Mouse (Mus musculus): Measurements from ENCODE around the gene Msrb3.

Msrb3 gene

DNA sequence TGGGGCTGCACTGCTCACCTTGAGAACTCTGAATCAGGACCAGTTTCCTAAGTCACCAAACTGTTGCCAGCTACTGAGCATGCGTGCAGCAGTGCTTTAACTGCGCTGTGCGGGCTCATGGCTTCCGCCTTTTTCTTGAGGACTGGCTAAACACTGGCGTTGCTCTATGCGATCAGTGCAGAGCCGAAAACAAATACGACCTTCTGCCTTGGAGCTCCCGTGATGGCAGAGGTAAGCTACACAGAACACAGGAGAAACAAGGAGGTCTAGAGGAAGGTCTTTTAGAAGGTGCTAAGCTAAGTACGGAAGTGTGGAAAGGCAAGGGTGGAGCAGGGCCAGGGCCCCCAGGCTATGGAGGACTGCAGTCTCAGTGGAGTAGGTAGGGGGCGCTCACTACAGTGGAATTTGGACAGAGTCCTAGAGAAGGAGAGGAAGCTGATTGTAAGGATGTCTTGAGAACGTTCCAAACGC is 41.3 kb downstream of the Msrb3 start:
- no peak for DNase-seq

DNA sequence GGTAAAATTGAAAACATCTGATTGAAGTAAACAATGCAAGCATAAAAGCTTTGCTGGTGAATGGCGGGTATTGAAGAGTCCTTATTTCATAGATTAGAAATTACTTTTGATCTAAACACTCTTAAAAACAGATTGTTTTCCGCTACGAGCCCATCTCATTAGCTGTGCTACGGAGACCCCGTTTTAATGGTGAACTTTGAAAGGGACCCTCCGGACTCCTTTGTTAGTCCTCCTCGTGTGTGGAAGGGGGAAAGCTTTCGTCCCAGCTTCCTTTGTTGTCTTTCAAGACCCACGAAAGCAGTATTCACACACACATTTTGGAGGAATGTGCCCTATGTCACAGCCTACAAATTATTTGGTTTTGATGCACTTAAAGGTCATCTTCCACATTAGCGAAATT is 44.6 kb downstream of the Msrb3 start:
- no peak for DNase-seq

DNA sequence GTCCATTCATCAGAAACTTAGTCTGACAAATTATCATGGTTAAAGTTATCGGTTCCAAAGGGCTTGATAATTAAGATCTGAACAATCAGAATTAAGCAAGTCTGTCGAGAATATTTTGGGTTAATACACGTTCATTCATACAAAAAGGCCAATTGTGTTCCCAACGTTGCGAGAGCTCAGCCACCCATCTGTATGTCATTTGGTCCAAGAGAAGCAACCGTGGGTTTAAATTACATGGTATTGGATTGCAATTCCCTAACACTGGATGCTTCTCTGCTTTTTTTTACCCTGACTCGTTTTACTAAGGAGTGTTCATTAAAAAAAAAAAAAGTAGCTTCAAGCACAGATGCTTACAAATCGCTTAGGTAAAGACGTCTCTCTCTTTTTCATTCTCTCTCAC is 45.1 kb downstream of the Msrb3 start:
- DNase-seq: no peak

DNA sequence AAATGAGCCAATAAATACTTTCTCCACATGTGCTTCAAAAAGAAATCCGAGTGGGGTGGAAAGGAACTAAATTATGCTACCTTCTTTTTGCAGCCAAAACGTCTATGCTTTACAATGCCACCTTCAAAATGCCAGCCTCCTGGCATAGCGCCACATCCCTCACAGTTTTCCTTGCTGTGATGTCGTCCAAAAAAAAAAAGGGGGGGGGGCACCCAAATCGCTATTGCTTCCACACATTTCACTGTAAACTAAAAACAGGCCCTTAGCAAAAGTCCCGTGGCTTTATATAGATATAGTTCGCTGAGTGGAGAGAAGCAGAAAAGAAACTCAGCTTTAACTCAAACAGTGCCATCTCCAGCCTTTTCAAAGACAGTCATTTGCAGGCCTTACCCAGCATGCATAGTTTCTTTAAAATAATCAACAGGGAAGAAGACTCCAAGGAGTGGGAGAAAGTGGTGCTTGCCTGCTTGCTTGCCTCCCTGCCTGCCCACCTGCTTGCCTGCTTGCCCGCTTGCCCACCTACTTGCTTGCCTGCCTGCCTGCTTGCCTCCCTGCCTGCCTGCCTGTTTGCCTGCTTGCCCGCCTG is 47.6 kb downstream of the Msrb3 start:
- DNase-seq: no peak

DNA sequence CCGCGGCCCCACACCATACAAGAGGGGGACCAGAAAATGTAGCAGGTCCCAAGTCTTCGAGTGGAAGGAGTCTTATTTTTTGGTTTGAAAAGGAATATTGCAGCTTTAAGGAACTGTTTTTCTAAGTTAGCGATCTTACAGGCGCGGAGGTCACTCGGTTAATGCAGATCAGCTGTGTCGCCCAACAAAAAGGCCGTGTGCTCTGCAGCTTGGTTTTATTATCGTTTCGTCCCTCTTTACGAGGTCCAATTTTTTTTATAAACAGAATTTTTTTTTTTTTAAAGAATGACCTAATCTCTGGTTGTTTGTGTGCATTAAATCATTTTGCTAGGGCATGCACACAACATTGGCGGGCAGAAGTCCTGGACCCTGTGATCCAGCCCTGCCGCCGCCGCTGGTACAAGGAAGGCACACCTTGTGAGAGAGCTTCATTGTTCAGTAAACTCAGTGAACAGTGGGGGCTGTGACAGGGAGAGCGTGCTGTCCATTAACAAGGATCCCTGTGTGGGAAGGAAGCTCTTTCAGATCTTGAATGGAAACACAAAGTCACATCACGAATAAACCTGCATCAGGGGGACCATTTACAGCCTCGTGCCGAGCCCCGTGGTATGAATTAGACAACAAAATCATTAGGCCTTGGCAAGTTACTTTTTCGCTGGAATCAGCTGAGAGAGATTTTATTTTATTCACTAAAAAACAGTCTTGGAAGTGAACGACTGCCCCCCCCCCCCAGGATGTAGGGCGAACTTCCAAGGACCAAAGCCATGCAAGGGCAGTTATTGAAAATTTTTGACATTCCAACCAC is 48.3 kb downstream of the Msrb3 start:
- no peak for DNase-seq

DNA sequence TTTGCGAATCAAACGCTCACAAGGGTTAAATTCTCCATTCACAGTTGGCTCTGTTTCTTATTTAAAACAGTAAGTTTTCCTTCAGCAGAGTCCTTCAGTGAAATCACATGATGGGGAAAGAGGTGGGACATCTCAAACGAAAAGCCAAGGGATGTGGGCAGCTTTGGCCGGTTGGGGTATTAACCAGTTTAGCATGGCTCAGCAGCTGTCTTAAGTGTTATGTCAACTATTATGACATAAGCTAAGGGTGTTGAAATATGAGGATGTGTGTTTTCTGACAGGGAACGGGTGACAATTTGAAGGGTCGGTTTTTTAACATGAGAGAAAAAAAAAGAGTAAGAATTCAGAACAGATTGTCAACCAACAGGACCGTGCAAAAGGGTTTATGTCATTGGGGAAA is 50.2 kb downstream of the Msrb3 start:
- DNase-seq: no peak

DNA sequence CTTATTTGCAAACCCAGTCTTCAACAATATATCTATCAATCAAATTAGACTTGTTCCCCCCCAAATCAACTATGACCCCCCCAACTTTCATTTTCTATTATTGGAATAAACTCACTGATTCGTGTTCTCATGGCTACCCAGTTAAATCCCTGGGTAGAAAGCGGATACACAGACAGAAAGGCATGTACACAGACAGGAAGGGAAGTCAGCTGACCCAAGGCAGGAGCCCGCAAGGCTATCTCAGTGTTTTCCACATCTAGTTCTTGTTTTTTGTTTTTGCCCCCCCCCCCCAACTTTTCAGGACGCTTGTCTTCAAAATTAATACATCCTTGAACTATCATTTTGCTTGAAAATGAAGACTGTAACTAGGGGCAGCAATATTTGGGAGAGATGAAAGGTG is 51.1 kb downstream of the Msrb3 start:
- no peak for DNase-seq

DNA sequence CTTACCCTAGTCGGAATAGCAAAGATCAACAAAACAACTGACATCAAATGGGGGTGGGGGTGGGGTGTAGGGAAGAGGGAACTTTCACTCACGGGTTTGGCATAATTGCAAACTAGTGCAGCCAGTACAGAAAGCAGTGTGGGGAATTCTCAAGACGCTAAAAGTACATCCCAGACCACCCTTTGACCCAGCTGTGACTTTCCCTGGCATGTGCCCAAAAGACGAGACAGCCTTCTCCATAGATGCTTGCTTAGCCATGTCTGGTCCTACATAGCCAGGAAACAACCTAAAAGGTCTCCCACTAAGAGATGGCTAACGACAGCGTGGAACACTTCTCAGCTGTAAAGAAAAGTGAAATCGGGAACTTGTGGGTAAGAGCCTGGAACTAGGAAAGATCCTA is 58.9 kb downstream of the Msrb3 start:
- no peak for DNase-seq

DNA sequence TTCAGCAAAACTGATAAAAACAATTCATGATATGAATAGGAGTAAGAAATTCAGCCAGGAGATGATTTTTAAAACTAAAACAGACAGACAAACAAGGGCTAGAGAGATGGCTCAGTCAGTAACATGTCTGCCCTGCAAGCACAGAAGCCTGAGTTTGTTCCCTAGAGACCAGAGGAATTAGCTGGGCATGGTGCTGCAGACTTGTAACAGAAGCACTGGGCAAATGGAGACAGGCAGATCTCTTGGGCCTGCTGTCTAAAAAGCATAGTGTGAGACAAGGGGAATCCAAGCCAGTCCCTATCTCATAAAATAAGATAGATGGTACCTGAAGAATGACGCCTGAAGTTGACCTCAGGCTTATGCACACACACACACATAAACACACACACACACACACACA is 64.4 kb downstream of the Msrb3 start:
- no peak for DNase-seq

DNA sequence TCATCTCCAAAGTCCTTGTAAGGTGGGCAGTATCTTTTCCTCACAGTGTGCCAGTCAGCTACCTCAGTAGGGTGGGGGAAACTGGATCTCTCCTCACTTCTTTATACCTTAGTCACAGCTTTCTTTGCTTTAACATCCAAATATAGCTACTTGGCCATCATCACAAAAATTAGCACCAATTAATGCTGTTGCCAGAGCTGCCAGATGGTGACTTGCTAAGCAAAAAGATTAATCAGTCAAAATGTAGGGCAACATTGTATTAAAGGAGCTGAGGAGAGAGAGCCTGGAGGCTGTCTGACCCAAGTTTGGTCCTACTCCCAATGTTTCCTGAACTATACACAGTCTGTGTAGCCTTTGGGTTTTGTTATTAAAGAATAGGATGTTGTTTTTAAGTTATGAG is 65.1 kb downstream of the Msrb3 start:
- DNase-seq: peak; percentile 20

DNA sequence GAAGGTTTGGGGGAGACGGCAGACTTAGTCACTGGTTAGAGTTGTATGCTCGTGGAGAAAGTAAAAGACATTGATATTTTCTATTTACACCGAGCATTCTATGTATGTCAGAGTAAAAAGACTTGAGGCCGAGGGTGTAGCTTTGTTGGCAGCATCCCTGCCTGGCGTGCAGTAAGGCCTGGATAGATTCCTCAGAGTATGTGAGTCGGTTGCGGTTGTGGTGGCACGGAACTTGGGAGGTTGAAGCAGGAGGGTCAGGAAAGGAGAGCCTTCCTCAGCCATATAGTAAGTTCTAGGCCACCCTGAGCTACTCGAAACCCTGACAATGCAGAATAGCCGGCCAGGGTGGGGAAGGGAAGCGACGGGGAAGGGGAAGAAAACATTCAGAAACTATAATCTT is 71.1 kb downstream of the Msrb3 start:
- DNase-seq: no peak

DNA sequence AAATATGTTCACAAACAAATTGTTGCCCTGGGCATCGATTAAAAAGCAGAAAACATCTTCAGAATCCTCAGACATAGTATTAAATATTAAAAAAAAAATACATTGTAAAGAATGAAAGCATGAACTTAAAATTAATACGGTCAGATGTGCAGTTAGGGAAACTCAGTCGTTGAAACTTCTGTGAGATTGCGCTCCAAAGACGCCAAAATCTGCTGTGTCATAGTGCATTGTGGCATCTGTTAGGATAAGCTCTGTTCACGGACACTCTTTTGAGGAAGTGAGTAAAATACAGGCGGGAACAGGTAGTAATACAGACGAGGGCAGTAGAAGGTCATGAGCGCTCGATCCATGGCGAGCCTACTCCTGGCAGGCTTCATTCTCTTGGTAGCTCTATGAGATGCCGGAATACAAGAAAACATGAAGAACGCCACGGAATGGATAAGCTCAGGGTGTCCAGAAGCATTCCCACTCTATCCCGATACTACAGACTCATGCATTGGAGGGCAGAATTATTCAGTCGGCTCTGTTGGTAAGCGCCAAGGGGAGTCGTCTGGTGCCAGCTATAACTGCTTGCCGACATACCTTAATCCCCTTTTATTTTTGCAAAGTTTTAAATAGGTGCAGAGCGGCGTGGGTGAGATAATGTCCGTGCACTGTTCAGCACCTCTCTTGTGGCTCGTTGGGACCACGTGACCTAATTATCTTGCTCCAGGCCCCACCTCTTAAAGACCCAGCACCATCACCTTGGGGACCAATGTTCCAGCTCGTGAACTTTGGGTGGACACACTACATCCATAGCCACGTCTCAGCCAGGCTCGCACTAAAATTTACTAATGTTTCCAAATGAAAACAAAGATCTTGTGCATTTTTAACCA is 71.9 kb downstream of the Msrb3 start:
- DNase-seq: no peak

DNA sequence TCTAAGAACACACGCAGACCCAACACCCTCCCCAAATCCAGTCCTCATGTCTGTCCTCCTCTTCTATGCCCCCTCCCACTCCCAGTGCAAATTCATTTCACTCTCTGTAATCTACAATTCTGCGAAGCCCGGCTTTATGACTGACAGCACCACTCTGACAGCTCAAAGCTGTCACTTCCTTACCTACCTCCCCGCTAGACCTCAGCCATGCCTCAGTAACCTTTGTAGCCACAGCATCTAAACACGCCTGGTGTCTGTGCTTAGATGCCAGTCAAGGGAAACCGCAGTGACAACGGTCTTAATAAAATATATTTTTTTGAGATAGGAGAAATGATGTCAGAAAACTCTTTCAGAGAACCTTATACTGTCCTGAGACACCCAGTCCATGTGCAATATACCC is 72.5 kb downstream of the Msrb3 start:
- no peak for DNase-seq

DNA sequence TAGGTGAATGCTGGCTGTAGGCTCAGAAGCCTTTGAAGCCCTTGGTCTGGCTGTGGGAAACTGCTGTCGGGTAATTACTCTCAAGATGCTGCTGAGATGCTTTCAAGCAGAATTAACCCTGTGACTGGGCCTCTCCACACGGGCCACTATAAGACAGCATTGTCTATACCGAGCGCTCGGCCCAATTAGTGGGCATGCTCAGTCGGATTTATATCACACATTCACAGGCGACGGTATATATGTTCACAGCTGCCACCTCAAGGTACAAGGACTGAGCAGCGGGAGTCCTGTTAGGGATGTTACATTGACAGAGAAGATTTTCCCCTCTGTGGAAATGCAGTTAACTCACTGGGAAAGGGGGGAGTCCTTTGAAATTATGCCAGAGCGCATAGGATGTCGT is 73.3 kb downstream of the Msrb3 start:
- no peak for DNase-seq

DNA sequence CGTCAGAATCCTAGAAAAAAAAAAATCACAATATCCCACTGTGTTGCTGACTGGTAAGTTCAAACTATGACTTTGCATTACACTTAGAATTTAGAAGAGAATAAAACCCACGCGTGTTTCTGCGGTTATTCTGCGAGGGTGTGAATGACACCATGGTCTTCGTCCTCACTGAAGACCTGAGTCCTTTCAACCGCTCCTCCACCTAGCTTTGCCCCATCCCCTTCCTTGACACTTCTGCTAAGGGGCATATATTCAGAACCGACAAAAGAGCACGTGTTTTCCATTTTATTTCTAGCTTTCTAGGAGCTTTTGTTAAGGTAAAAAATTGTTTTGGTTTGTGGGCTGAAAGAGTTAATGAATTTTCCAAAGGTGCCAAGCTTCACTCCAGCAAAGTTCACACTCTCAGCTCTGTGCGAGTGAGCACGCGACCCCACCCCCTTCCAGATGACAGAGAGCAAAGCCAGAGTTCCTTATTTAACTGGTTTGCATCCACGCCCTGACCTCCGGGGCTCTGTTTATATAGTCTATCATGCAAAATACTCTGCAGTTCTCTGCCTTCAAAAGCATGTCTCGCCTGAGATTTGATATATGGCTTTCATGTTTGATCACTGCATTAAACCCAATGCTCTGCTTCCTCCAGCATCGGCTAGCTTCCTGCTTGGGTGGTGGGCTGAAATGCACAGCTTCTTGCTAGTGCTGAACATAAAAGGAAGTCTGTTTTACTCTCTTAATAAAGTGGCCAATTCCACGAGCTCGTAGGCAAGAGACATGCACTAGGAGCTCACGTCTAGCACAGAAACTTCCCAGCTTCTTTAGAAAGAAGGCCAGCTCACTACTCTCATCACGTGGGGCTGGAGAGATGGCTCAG is 77.2 kb downstream of the Msrb3 start:
- no peak for DNase-seq

DNA sequence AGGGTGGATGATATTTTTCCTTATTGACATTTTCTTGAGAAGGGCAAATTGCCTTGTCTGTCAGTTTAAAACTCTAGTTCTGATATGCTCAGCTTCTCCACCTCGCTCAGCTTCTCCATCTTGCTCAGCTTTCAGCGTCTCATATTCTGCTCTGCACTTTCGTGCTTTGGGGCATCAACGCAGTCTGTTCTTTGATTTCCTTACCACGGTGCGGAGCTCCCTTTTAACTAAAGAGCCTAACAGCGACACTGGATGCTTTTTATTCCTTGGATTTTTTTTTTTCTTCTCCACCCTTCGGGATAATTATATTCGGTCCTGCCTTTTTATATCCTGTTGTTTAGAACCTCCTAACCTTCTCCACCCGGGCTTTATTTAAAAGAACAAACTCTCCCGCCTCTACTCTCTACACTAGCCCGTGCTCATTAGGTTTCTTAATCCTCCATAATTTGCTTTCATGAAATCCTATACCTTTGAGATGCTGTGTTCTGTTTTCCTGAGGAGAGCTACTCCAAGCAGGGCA is 78.1 kb downstream of the Msrb3 start:
- no peak for DNase-seq

DNA sequence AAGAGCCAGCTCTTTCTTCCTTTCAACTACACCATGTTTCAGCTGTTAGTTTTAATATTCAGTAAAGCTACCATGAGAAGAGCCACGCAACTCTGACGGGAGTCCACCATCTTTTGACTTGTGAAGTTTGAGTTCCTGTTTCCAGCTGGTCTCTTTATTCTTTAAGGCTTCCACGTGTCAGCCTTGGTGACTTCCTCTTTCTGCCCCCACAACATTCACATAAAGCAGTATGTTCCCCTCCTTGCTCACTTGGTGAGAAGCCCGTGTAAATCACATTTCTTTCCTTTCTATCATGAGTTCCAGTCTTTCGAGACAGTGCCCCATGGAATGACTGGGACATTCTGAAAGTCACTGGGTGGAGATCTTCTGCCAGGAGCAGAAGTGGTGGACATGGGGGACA is 83.6 kb downstream of the Msrb3 start:
- no peak for DNase-seq

DNA sequence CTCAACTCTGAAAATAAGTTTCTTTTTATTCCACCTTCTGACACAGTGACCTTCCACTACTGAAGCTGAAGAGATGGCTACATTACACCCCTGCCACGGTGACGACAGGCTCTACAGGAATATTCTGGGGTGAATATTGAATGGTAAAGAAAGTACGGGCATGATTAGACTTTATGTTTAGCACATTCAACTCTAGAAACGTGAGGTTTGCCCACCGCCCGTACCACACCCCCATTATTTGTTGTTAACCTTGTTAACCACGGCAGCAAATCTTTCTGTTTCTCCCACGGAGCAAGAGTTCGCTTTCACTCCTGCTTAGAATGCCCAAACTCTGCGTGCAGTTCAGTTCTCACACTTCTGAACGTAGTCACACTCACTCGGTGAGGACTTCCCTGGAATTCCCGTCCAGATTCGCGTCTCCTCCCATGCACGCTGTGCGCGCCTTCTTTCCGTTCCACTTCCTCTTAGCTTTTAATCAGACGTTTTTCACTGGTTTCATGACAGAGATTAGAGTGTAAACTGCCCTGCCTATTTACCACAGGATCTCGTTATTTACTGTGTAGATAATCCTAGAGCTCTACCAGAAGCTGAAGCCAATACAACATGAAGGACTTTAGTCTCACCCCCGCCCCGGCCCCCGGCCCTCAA is 87.0 kb downstream of the Msrb3 start:
- no peak for DNase-seq

DNA sequence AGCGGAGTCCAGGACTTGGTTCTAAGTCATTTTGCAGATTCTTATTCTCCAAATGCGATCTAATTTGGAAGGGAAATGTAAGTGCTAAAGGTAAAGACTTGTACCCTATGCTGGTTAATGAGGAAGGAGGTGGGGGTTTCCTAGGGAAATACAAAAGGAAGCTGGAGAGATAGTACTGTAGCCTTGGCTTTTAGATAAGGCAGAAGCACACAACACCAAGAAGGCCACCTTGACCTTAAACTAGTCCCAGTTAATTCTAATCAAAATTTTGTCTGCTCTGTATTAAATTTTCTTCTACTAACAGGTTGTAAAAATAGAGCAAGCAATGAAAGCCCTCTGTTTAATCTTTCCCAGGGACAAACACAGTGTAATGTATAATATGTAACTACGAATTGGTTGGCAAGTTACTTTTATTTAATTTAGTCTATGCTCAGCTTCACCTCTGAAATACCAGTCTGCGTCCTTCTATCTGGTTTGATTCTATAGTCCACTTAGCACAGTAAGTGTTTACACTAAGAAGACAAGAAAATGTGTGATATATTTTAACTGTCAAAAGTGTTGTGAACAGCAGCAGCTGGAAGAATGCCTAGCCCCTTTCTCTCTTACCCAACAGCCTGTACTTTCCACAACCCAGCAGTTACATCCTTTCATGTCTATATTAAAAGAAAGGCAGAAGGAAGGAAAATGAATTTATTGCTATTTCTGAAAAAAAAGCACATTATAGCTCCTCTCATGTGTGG is 87.9 kb downstream of the Msrb3 start:
- no peak for DNase-seq

DNA sequence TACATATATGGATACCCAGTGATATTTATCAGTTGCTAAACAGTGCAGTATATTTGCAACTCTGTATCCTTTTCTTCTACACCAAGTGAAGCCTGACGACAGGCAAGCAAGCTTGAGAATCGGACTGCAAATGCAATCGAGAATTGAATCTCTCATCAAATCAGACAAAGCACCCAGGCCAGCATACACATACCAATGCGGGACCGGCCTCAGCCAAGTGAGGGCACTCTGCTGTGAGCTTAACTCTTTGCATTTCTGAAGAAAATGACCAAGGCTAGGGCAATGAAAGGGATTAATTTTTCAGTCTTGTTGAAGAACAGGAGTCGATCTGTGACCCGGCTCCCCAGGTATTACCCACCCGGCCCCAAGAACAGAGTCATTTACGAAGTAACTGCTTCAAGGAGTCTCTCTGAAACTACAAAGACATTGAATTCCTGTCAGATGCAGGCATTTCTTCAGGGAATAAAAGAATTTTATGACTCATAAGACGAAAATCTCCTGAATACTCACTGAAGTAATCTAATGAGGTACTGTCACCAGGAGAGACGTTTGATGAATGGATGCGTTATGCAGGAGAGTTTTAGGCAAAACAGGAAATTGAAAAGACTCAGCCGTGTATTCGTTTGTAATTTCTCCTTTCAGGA is 88.7 kb downstream of the Msrb3 start:
- no peak for DNase-seq

DNA sequence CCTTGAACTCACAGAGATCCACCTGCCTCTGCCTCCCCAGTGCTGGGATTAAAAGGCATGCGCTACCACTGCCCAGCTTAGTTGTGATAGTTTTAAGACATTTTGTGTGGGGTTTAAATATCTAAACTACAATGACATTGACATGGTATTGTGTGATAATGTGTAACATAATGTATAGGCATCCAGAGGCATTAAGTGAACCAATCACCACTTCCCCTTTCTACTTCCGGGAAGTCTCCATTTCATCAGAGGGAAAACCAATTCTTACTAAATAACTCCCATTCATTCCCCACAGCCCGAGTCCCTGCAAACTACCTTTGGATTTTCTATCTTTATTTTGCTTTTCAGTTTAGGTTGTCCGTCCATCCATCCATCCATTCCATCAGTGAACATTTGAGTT is 90.7 kb downstream of the Msrb3 start:
- DNase-seq: no peak

All from cerebellum, adult 11 months (tissue).